Mouse (Mus musculus) left cerebral cortex, postnatal 4 days (tissue): ENCODE results near the gene Baz2b. TPM values are rescaled to one million over a fixed set of nuclear protein-coding genes. Genes with fewer than 3 reads are reported as not detected.

ENCODE experiments used
- DNase-seq: peaks from one replicate; pipeline ENCODE4 v3.0.0-alpha.2; 2022
- intact Hi-C: fragments of 180-260 bp; cut with DNase I; formaldehyde crosslinking; loops from one replicate; pipeline ENCODE4 v1.15.1; 2025
- total RNA-seq, 2 experiments: library from RNA; stranded (reverse); gene quantifications; 2 replicates each; pipeline ENCODE4 v1.2.3; 2021

Gene Baz2b
- total RNA-seq: 10 to 100 TPM; 74.0 to 79.6 TPM

DNA sequence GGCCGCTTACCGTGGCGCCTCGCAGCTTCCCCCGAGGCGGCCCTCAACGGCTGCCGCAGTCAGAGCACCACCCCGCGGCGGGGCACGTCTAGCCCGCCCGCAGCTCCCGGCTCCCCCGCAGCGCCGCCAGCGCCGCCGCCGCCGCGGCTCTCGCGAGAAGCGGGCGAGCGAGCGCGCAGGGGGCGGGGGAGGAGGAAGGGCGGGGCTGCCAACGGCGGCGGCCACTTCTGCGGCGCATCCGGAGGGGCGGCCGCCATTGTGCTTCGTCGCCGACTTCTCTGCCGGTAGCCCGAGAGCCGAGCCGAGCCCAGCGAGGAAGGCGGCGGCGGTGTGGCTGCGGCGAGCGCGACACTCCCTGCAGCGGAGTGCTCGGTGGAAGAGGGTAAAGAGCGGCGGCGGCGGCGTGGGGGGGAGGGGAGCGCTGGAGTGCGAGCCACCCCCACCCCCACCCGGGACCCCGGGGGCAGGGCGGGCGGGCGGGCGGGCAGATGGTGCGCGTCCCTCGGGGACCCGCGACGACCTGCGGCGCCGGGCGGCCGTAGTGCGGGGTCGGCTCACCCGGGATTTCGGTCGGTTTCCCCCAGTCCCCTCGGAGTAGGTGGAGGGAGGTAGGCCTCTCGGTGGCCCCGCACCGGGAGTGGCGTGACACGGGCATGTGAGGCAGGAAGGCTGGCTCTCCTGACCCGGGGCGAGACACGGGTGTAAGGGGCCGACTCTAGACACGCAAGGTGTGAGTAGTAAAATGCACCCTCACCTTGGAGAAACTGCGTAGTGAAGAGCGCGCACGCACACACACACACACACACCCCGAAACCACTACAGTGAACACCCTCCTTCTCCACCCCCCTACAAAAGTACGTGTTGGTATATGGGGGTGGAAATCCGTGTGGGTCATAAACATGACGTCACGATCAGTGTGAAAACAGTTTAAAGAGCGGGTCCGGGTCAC is at the start of gene Baz2b, which contains the start of gene March7:
Baz2b (minus strand) TSS at position 137 of the 949 bp plus-strand sequence.
March7 (plus strand) TSS at position 185 of the 949 bp plus-strand sequence.
- intact Hi-C loops: no loop called here
- peak; percentile 92 for DNase-seq

DNA sequence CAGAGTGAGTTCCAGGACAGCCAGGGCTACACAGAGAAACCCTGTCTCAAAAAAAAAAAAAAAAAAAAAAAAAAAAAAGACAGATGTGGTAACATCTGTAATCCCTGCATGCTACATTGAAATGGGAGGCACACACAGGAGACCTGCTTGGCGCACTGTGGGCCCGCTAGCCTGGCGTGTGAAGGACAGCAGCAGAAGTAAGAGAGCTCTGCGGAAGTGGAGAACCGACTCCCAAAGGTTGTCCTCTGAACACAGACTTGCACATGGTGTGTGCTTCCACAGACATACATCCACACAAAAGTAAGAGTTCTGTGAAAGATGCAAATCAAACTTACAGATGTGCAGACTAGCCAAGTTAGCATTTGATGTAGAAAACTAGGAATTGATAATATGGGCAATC is 49.5 kb upstream of the Baz2b start:
- intact Hi-C loops: no loop called here
- DNase-seq: no peak

DNA sequence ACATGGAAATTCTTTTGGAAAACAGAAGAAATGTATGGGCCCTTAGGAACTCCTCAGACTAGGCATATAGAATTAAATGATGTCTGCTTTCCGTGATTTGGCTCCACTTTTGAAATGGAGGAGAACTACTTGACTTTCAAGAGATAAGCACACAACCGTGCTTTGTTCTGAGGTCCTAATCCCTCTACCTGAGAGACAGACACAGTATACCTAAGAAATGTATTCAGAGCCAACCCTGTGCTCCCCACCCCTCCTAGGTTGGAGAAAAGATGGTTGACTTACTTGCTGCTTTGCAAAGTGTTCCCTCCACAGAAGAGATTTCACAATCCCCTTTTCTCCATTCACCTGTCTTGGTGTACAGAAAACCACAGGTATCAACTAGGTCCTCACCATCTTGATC is 47.1 kb upstream of the Baz2b start:
- intact Hi-C loops: no loop called here
- no peak for DNase-seq

DNA sequence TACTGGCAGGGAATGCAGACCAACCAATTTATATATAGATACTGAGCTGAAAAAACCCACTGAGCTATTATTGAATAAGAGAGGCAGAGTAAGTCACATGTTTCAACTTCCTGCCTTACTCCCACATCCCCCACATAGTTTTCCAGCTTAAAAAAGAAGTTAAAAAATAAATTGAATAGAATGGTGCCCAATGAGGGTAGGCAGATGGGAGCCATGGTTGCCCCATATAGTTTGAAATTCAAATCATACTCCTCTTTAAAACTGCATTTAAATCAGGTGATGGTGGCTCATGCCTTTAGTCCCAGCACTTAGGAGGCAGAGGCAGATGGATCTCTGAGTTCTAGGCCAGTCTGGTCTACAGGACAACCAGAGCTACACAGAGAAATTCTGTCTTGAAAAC is 43.9 kb upstream of the Baz2b start:
- no peak for DNase-seq
- intact Hi-C loops: no loop called here

DNA sequence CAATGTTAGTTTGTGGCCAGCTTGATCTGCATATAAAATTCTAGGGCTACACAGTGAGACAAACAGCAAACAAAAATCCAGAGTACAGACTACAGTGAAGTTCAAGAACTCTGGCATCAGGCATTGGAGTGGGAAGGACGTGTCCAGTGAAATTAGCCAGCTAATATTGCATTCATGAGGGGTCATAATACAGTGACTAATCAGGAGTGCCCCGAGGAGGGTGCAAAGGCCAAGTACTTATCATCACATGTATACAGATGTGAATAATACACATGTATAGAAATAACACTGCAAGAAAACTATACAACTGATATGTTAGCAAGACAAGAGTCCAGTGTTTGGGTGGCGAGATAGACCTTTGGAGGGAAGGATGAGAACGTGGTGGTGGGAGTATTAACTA is 43.1 kb upstream of the Baz2b start:
- intact Hi-C loops: no loop called here
- no peak for DNase-seq

DNA sequence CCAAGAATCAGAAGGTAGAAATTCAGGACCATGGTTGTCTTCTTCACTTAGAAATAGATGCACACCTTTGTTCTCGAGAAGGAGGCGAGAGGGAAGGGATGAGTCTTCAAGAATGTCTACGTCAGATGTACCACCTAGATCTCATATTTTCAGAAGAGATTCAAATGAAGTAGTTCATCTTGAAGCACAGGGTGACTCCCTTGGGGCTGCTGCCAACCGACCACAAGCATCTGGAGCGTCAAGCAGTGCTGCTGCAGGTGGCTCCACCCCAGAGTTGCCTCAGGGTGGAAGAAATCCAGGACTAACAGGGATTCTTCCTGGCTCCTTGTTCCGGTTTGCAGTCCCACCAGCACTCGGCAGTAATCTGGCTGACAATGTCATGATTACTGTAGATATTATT is 24.9 kb upstream of the Baz2b start:
- intact Hi-C loops: no loop called here
- DNase-seq: no peak

DNA sequence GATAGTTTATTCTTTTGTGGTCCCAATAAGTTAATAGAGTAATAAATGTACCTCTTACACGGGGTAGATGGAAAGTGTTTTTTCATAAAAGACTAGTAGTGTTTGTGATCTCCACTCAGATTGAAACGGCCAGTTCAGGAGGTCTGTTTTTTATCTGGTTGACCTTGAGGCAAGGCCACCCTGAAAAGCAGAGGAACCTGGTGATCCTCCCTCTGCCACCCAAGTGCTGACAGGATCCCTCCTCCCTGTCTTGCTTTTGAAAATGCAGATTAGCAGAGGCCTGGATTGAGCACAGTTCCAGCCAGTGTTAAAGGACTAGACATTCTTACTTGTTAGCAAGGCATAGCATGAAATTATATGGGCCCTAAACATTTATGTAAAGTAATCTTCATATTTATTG is 23.5 kb upstream of the Baz2b start:
- intact Hi-C loops: no loop called here
- no peak for DNase-seq

DNA sequence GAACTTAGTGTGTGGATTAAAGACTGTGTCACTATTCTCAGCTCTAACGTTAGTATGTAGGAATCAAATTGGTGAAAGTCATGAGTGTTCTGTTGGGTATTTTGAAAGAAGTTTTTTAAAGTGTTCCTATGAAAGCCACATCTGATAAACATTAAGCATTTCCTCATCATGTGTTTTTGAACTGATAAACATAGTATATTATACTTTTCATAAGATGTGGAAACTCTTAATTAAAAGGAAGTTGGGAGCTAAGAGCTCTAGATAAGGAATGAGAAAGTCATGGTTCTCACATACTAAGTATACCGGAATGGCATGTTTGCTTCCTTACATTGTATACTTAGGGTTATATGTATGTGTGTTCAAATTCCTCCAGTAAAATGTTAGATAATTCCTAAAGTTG is 20.7 kb upstream of the Baz2b start:
- no peak for DNase-seq
- intact Hi-C loops: no loop called here

DNA sequence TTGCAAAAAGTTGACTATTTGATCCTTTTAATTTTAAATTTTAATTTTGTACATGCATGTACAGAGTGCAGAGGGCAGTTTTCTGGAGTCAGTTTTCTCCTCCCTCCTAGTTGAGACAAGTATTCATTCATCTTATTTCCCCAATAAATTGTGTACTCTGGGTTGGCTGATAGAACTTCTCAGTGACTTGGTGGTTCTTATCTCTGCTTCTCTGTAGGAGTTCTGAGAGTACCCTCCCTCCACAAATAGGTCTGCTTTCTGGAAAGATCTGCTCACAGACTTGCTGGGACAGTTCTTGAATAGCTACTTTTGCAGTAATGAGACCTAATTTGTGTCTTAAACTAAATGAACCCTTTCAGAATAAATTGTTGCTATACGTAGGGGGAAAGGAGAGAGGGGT is 18.8 kb upstream of the Baz2b start:
- intact Hi-C loops: no loop called here
- no peak for DNase-seq

DNA sequence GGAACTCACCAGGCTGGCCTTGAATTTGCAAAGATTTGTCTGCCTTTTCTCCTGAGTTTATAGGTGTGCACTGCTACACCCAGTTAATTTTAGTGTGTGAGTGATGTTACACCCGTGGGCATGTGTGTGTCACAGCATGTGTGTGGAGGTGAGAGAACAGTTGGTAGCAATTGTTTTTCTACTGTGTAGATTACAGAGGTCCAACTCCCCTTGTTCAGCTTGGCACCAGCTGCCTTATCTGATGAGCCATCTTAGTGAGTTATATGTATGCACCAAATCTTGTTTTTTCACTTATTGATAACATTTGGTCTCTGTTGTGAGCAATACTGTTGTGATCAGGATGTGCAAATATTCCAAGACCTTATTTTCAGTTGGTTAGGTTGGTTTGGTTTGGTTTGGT is 13.8 kb upstream of the Baz2b start:
- no peak for DNase-seq
- intact Hi-C loops: no loop called here

DNA sequence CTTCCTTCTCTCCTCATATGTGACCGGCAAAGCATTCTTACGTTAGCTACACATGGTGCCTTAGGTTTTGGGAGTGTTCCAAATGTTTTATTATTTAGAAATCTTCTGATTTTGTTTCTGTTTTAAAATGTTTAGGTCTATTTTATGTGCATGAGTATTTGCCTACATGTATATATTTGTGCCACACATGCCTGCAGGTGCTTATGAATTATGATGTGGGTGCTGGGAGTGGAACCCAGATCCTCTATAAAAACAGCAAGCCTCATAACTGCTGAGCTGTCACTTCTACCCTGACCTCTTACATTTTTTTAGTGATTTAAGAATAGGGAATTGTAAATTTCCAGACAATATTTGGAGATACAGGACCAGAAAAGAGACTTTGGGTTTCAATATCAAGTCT is 12.3 kb upstream of the Baz2b start:
- no peak for DNase-seq
- intact Hi-C loops: no loop called here

DNA sequence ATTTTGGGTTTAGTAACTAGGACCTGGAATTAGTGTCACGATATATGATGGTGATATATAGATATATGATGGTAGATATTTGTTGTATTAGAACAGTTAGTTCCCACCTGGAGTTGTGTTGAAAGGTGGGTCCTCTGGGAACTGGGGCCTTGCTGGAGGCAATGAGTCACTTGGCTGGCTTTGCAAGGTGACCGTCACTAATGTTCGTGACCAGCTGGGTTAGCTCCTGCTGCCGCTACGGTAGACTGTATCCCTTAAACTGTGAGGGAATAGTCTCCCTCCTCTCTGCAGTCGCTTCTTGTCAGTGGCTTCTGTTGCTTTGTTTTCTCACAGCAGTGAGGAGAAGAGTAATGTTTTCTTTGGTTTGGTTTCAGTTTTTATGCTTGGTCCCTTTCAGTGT is 11.6 kb upstream of the Baz2b start:
- intact Hi-C loops: no loop called here
- DNase-seq: no peak

DNA sequence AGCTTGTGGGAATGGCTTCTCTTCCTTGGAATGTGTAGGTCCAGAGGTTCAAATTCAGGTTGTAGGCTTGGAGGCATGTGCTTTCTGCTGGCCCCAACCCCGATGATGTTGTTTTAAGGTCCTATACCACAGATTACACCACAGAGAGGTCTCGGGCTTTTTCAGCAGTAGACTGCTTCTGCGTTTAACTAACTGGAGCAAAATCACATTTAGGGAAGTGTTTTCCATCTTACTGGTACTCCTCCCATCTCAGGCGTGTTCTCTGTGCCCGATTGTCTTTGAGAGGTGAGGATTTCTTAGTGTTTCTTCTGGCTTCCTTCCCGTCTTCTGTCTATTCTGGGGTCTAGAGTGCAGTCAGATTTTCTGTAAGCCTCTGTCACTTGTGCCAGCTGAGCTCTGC is 8.0 kb upstream of the Baz2b start:
- intact Hi-C loops: no loop called here
- no peak for DNase-seq

DNA sequence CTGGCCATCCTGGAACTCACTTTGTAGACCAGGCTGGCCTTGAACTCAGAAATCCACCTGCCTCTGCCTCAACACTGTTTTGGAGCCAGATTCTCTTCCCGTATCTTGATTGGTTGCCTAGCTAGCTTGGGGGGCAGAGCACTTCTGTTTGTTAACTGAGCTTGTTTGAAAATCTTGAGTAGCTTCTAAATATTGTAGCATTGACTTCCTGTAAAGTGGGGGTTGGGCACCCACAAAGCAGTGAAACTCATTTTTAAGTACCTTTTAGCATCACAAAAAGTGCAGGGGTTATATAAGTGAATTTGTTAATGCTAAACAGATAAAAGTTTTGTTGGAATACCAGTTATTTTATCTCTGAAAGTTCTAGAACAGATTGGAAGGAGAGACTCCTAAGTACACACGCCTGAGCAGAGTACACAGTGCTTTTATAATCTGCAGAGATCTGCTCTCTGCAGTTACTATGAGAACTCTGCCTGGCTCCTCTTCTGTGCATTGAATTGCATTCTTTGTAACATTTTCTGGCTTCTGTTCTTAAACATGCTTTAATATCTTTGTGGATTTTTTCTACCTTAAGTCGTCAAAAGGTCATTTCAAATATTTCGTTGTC is 7.0 kb upstream of the Baz2b start:
- intact Hi-C loops: no loop called here
- DNase-seq: no peak

DNA sequence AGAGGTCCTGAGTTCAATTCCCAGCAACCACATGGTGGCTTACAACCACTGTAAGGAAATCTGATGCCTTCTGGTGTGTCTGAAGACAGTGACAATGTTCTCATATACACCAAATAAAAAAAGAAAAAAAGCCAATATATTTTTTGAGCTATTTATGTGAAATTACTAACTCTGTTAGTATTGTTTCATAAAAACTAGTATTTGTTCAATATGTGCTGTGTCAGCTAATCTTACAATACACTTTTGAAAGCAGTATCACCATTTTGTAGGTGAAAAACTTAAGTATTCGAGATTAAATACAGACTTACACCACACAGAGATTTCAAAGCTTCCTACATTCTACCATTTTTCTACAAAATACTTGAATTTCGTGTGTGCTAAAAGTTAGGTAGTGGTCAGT is 5.0 kb upstream of the Baz2b start:
- intact Hi-C loops: no loop called here
- no peak for DNase-seq

DNA sequence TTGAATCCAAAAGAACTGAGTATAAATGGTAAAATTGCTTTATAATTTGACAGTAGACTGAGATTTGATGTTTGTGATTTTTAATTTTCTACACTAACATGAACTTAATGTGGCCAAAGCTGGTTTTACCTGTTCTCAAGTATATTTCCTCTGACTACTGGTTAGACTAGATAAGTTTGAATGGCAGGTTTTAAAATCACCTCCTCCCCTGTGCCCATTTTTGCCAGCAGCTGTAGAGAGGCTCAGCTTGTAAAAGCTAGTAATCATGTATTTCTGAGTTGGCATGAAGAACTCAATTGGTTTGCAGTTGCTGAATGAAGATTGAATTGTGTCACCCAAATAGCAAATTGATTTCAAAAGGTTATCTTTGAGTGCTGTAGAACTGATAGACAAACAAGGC is 2.8 kb upstream of the Baz2b start:
- no peak for DNase-seq
- intact Hi-C loops: no loop called here

DNA sequence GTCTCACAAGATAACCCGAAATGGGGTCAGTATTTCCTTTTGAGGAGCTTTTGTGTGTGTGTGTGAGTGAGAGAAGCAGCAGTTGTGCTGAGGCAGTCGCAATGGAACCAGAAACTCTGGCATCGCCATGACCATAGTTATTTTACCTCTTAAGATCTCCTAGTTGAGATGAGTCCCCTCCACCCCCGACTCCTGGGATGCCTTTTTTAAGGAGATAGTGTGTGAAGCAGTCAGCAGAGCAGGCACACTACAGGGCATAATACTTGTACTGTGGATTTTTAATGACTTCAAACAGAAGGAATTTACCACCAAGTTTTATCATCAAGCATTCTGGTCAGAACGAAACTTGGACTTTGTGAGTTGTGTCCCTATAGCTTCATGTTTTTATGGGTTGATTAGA is 1.2 kb upstream of the Baz2b start:
- intact Hi-C loops: no loop called here
- no peak for DNase-seq

DNA sequence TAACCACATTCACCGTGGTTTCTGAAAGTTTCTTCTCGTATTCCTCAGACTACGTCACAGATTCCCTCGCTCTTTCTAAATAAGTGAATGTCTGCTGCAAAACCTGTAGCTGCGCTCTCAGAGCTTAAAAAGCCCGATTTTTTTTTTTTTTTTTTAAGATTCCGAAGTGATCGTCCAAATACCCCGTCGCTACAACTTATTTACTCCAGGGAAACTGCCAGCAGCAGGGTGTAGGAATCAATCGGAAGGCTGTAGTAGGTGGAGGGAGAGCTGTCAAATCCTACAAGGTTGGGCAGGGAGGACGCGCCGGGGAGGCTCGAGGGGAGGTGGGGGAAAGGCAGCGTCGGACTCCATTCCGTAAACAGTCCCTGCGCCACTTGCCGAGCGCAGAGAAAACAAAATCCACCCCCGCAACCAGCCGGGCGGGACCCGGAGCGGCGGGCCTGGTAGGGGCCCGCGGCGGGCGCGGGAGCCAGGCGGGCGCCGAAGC is 472 bp downstream of the Baz2b start:
- peak; percentile 54 for DNase-seq
- intact Hi-C loops: no loop called here

DNA sequence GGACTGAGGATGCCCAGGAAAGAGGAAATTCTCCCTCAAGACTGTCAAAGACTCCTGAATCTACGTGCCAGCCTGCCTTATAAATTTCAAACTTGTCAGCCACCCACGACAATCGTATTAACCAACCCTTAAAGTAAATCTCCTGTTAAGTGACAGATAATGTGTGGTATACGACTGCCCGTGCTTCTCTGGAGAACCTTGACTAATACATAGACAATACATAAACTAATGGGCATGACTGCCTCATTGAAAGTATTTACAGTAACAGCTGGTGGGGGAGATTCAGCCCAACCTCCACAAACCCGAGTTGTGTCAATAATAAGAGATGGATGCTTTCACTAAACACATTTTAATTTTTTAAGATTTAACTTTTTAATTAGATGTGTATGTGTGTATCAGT is 3.8 kb downstream of the Baz2b start:
- intact Hi-C loops: no loop called here
- no peak for DNase-seq

DNA sequence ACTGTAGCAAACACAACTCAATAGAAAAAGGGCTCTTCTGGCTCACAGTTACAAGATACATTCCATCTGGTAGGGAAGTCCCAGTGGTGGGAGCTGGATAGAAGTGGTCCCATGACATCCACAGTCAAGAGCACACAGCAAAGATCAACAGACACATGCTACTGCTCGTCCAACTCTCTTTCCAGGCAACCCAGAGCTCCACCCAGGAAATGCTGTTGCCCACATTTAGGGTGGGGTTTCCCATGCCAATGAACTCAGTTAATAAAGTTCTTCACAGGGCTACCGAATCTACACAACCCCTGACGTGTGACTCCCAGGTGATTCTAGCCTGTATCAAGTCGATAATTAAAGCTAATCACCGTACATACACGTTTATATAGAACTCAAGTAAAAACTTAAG is 5.5 kb downstream of the Baz2b start:
- DNase-seq: no peak
- intact Hi-C loops: no loop called here

DNA sequence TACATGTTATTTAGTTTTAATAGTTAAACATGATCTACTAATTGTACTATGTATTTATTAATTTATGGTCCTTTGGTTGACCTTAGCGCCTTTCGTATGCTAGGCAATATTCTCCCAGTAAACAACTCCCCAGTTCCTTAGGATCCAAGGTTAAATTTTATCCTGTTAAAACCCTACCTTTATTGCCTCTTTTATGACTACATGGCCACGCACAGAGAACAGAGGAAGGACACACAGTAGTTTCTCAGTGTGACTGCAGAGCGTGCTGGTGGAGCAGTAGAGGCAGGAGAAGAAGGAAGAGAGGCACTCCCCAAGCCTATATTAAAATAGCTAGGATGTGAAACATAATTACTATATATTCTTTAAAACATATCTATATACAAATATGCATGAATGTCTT is 5.9 kb downstream of the Baz2b start:
- intact Hi-C loops: no loop called here
- DNase-seq: no peak

DNA sequence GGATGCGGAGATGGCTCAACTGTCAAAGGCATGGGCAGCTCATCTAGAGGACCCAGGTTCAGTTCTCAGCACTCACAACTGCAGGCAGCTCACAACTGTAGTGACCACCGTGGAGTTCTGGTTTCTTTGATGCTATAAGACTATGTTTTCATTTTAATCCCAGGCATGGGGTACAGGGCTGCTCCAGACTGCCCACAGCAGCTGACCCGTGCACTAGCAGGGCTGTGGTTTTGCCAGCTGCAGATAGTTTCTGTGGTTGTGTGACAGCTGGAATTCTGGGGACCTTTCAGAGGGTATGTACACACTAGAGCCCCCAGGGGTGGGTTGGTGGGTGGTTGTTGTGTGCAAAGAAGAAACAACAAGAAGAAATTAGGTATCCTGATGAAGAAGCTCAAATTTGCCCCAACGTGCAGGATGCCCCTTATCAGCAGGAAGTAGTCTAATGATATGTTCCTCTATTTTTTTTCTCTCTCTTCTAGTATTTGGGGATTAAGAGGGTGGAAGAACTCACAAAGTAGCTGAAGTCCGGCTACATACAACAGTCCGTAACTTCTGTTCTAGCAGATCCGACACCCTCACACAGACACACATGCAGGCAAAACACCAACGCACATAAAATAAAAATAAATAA is 6.6 kb downstream of the Baz2b start:
- intact Hi-C loops: no loop called here
- DNase-seq: no peak
